Mouse (Mus musculus) spleen, adult 2 months (tissue): Measurements from ENCODE around the gene Shank2. TPM values are rescaled to one million over a fixed set of nuclear protein-coding genes. Genes with fewer than 3 reads are reported as not detected.

Experiments used
- DNase-seq, 2 experiments: peaks; one replicate each; pipeline versions ENCODE4 v3.0.0 to v3.0.0-alpha.2; 2012 to 2021; ENCODE audit warnings: low spot score in 2 of 2, low read depth in 1 of 2
- H3K27ac ChIP-seq: fragments of 200-500 bp; 2 replicates; pipeline ENCODE4 v1.5.1; 2012; ENCODE audit warnings: low read length, inconsistent platforms; ENCODE audit not compliant: insufficient read depth
- H3K27me3 ChIP-seq: fragments of 200-500 bp; 2 replicates; pipeline ENCODE4 v1.6.1; 2012; ENCODE audit warnings: mild to moderate bottlenecking, moderate library complexity, low read length, inconsistent platforms; ENCODE audit not compliant: control insufficient read depth, insufficient read depth
- H3K36me3 ChIP-seq: fragments of 200-500 bp; 2 replicates; pipeline ENCODE4 v1.6.1; 2012; ENCODE audit warnings: mild to moderate bottlenecking, low read length, inconsistent platforms; ENCODE audit not compliant: control insufficient read depth, insufficient read depth
- H3K4me1 ChIP-seq: fragments of 200-500 bp; 2 replicates; pipeline ENCODE4 v1.6.1; 2011; ENCODE audit warnings: inconsistent platforms; ENCODE audit not compliant: control insufficient read depth, insufficient read depth, insufficient read length
- H3K4me3 ChIP-seq: fragments of 200-500 bp; 2 replicates; pipeline ENCODE4 v1.5.1; 2011; ENCODE audit warnings: mild to moderate bottlenecking, inconsistent platforms; ENCODE audit not compliant: insufficient read depth, insufficient read length; ENCODE audit errors: extremely low read depth
- CTCF ChIP-seq: fragments of 200-500 bp; IDR thresholded peaks from 2 replicates; pipeline ENCODE4 v1.5.1; 2011; ENCODE audit warnings: mild to moderate bottlenecking, inconsistent platforms; ENCODE audit not compliant: insufficient read depth, insufficient read length, insufficient replicate concordance; ENCODE audit errors: extremely low read depth
- POLR2A ChIP-seq: fragments of 200-500 bp; IDR thresholded peaks from 2 replicates; pipeline ENCODE4 v1.6.1; 2011; ENCODE audit warnings: low read depth, low read length, inconsistent platforms
- WGBS: fragments of 180-500 bp; shearing (Covaris S2); methylation state at CpG from one replicate; pipeline ENCODE4 v1.1.7; 2018; 5-methylcytosine and 5-hydroxymethylcytosine counted together
- polyA plus RNA-seq: library from polyadenylated mRNA; depleted of rRNA; stranded (reverse); fragments of >200 nt; gene quantifications from 2 replicates; pipeline ENCODE4 v1.2.3, GENCODE M21; 2012

The Shank2 gene
- polyA plus RNA-seq, 1 experiment, result 0.13 TPM

DNA sequence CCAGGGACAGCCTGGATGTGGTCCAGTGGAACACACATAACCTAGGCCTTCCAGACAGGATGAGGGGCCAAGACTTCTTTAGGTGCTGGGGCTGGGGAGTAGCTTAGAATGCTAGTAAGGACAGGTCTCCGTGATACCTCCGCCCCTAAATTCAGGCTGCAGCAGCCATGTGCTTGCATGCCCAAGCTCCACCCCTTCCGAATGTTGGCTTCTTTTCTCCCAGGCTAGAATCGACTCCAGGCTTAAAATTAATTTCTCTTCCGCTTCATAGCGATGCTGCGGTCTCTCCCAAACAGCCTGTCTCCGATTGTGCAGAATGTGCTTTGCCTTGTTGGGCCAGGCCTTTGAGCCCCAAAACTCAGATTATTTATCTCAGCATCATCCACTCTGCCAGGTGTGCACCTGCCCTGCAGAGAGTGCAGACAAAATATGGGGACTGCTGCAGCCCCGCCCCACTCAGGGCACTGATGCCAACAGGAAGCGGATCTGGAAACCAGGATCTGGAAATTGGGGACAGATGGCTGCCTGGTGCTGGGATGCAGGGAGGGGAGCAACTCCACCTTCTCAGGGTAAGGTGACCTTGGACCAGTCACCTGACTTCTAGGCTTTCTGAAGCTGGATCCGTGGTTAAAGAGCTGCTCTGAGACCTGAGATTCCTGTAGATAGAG lies 312.8 kb downstream of the Shank2 start:
- H3K36me3 ChIP-seq, result no peaks in the 10 kb centered on the region
- H3K4me3 ChIP-seq, result no peak overlapping the region
- WGBS, result 89% methylated on average over 11 of the region's 11 CpGs
- H3K27ac ChIP-seq, result no peak overlapping the region
- no peak for TF ChIP-seq CTCF
- no peak for TF ChIP-seq POLR2A
- no peak for DNase-seq
- no peaks in the 10 kb centered on the region for H3K27me3 ChIP-seq
- no peaks in the 10 kb centered on the region for H3K4me1 ChIP-seq

DNA sequence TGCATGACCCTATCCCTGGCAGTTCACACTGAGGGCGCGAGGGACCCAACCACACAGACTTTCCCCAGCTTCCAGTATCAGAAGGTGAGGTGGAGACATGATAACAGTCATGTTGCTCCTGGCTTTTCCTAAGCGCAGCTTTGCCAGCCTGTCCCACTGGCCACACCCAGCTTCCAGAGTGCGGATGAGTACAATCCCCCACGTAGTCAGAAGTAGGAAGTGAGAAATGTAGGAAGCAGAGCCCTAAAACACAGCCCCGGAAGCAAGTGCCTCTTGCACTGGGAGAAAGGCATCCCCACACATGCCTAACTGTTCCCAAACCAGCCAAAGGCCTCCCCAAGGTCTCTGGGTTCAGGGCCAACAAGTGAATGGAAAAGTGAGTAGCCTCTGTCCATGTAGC lies 314.5 kb downstream of the Shank2 start:
- TF ChIP-seq CTCF (no peak), POLR2A (no peak)
- no peak overlapping the region for H3K27ac ChIP-seq
- no peaks in the 10 kb centered on the region for H3K4me1 ChIP-seq
- no peak for DNase-seq
- H3K27me3 ChIP-seq, result no peaks in the 10 kb centered on the region
- no peaks in the 10 kb centered on the region for H3K36me3 ChIP-seq
- H3K4me3 ChIP-seq, result no peak overlapping the region
- WGBS, result 85% methylated on average over 6 of the region's 6 CpGs

DNA sequence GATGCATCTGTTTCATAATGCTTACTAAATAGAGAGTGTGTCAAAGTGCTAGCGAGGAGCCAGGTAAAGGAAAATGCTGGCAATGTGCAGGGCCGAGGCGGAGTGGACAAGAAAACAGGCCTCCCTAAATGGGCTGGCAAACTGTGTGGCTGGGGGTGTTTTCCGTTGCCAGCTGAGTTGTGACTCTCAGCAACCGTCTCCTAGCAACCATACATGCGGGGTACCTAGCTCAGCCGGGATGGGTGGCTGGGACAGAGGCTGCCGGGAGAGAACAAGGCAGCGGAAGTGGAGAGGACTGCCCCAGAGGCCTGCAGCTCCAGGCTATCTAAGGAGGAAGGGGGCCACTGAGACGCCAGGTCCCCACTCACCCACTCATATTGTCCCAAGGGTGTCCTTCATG lies 315.1 kb downstream of the Shank2 start:
- TF ChIP-seq POLR2A (no peak), CTCF (no peak)
- no peaks in the 10 kb centered on the region for H3K4me1 ChIP-seq
- DNase-seq, result no peak
- no peak overlapping the region for H3K27ac ChIP-seq
- H3K36me3 ChIP-seq, result no peaks in the 10 kb centered on the region
- 49% methylated on average over 10 of the region's 10 CpGs for WGBS
- no peak overlapping the region for H3K4me3 ChIP-seq
- H3K27me3 ChIP-seq, result no peaks in the 10 kb centered on the region

DNA sequence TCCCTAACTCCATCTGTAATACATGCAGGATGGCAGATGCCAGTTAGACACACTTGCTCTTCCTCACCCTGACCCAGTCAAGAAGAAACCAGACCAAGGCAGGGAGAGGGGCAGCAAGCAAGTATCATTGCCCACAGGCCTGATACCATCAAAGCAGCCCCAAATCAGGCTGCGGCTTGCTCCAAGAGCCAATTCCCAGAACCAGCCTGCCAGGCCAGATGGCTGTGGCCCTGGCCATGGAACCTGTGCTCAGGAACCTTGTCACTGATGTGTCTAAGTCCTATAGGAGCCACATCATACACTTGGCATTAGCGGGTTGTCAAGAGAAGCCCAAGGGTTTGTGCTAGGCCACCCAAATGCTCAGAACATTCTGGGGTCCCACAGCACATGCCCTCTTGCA lies 322.3 kb downstream of the Shank2 start:
- DNase-seq, result no peak
- no peaks in the 10 kb centered on the region for H3K4me1 ChIP-seq
- WGBS, result 98% methylated on average over 2 of the region's 2 CpGs
- TF ChIP-seq POLR2A, result no peak
- no peak for TF ChIP-seq CTCF
- H3K36me3 ChIP-seq, result no peaks in the 10 kb centered on the region
- no peak overlapping the region for H3K27ac ChIP-seq
- H3K27me3 ChIP-seq, result no peaks in the 10 kb centered on the region
- H3K4me3 ChIP-seq, result no peak overlapping the region

DNA sequence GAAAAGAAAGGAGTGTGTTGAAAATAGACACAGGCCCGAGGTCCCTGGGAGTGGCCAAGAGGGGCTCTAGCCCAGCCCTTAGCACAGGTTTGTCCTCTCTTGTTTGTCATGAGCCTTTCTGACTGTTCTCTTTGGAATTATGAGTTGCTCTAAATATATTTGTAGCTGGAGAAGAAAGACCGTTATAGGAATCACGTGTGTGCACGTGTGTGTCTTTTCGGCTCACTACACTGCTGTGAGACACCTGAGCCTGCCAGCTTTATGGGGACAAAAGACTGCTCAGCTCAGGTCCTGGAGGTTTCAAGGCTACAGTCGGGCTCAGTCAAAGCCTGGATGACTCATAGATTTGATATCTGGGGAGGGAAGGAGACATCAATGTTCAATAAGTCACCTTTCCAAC lies 323.1 kb downstream of the Shank2 start:
- Histone ChIP-seq H3K27ac (no peak overlapping the region), H3K4me1 (no peaks in the 10 kb centered on the region), H3K4me3 (no peak overlapping the region), H3K27me3 (no peaks in the 10 kb centered on the region), H3K36me3 (no peaks in the 10 kb centered on the region)
- TF ChIP-seq POLR2A, result no peak
- TF ChIP-seq CTCF, result no peak
- WGBS, result 81% methylated on average over 6 of the region's 6 CpGs
- DNase-seq, result no peak

DNA sequence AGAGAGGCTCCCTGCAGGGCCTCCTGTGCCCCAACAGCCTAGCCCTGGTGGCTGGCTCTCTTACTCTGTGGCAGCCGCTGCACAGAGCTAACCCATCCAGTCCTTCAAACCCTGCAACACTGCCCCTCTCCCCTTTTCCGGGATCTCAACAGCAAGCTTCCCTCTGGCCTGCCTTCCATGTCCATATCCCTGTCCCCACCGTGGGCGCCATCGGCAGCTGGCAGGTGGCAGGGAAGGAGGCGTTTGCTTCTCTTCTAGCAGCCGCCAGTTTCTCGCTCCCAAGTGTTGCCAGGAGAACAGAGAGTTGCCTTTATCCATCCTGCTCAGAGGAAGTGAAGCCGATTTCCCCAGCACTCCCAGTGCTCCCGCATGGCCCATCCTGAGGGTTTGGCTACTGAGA lies 323.9 kb downstream of the Shank2 start:
- H3K4me1 ChIP-seq, result no peaks in the 10 kb centered on the region
- WGBS, result 87% methylated on average over 10 of the region's 10 CpGs

DNA sequence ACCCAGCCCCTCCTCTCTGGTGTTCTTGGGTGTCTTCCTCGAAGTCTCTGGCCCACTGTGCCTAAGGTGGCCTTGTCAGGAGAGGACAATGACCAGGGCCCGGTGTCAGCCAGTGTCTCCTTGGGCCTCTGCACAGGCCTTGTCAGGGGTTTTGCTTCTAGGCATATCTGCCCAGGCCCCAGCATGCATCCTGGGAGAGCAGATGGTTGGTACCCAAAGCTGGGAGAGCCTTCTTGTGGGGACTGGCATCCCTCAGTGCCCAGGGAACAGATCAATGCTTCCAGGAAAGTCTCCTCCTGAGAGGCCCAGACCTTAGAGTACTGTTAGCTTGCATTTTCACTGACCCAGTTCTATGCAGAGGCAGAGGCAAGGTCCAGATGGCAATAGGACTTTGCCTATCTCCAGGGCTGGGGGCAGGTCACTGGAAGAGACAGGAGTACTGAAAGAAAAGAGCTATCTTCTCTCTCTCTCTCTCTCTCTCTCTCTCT lies 327.7 kb downstream of the Shank2 start:
- Histone ChIP-seq H3K36me3 (no peaks in the 10 kb centered on the region), H3K4me1 (no peaks in the 10 kb centered on the region), H3K4me3 (no peak overlapping the region), H3K27me3 (no peaks in the 10 kb centered on the region), H3K27ac (no peak overlapping the region)
- no peak for TF ChIP-seq POLR2A
- TF ChIP-seq CTCF, result no peak
- DNase-seq, result no peak
- WGBS, result 64% methylated on average over 2 of the region's 2 CpGs

More for the DNA sequence above, 323.9 kb downstream of the Shank2 start:
- TF ChIP-seq CTCF (no peak), POLR2A (no peak)
- no peak overlapping the region for H3K4me3 ChIP-seq
- H3K27ac ChIP-seq, result no peak overlapping the region
- DNase-seq, result no peak
- H3K27me3 ChIP-seq, result no peaks in the 10 kb centered on the region
- H3K36me3 ChIP-seq, result no peaks in the 10 kb centered on the region
